Mouse (Mus musculus): Measurements from ENCODE around the gene Ier3. TPM values are rescaled to one million over a fixed set of nuclear protein-coding genes. Genes with fewer than 3 reads are reported as not detected.

The Ier3 gene
- polyA plus RNA-seq, 1 experiment from 2014 or later: 7.3 TPM

DNA sequence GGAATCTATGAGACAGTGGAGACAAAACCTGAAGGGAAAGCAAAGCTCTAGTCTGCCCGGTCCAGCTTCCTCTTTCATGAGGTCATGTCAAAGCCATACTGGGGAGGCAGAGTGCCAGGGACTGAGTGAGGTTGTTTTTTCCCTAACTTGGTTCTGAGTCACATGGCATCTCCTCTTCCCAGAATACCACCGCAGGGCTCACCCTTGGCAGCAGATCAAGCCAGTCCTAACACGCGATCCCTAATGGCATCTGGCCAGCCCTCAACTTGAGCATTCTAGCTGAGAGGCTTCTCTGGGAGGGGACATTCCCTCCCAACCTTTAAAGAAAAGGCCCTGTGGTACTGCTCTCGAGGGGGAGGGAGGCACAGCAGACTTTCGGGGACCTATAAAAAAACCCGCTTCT is 8.2 kb upstream of the Ier3 start:
- ATAC-seq (replicated peaks): peak; percentile 41
- no peak overlapping the region for H3K4me2 ChIP-seq (replicated peaks)
- no peaks in the 10 kb centered on the region for H3K36me3 ChIP-seq
- no peaks in the 10 kb centered on the region for H3K27me3 ChIP-seq
- H3K9ac ChIP-seq (replicated peaks): no peak overlapping the region
- no peak overlapping the region; the same call in none of the 2 replicates for H3K27ac ChIP-seq (replicated peaks)
- WGBS: 39% methylated on average over 7 of the region's 7 CpGs
- H3K4me1 ChIP-seq: peaks cover 8% of the 10 kb centered on the region; the same call in 1 of the 2 replicates
- H3K9me3 ChIP-seq: no peaks in the 10 kb centered on the region
- no peak overlapping the region for H3K4me3 ChIP-seq

- H3K36me3 ChIP-seq: no peaks in the 10 kb centered on the region
- H3K4me3 ChIP-seq: no peak overlapping the region
- H3K9me3 ChIP-seq: no peaks in the 10 kb centered on the region
- ATAC-seq (replicated peaks): no peak
- H3K9ac ChIP-seq (replicated peaks): no peak overlapping the region
- H3K4me1 ChIP-seq: peaks cover 8% of the 10 kb centered on the region; the same call in 1 of the 2 replicates
- H3K27me3 ChIP-seq: no peaks in the 10 kb centered on the region
- no peak overlapping the region for H3K4me2 ChIP-seq (replicated peaks)
- 78% methylated on average over 7 of the region's 7 CpGs for WGBS
- no peak overlapping the region; the same call in 1 of the 2 replicates for H3K27ac ChIP-seq (replicated peaks)
These were observed 7.8 kb upstream of the Ier3 start for GRCm38 (mm10) chr17:35813653-35814052.

- no peak overlapping the region for H3K27ac ChIP-seq (replicated peaks)
- H3K4me1 ChIP-seq: peaks cover 8% of the 10 kb centered on the region; the same call in 1 of the 2 replicates
- H3K9me3 ChIP-seq: no peaks in the 10 kb centered on the region
- no peak overlapping the region for H3K4me3 ChIP-seq
- H3K27me3 ChIP-seq: no peaks in the 10 kb centered on the region
- H3K9ac ChIP-seq (replicated peaks): no peak overlapping the region
- WGBS: 76% methylated on average over 6 of the region's 6 CpGs
- no peaks in the 10 kb centered on the region for H3K36me3 ChIP-seq
- H3K4me2 ChIP-seq (replicated peaks): no peak overlapping the region
- ATAC-seq (replicated peaks): no peak
These were observed 6.8 kb upstream of the Ier3 start for GRCm38 (mm10) chr17:35814678-35815077.

- H3K36me3 ChIP-seq: no peaks in the 10 kb centered on the region
- no peak overlapping the region for H3K4me3 ChIP-seq
- H3K27ac ChIP-seq (replicated peaks): no peak overlapping the region
- no peak for ATAC-seq (replicated peaks)
- WGBS: 75% methylated on average over 7 of the region's 7 CpGs
- no peak overlapping the region for H3K4me2 ChIP-seq (replicated peaks)
- H3K9ac ChIP-seq (replicated peaks): no peak overlapping the region
- H3K27me3 ChIP-seq: no peaks in the 10 kb centered on the region; the same call in 1 of the 2 replicates
- H3K4me1 ChIP-seq: peaks cover 8% of the 10 kb centered on the region
- H3K9me3 ChIP-seq: no peaks in the 10 kb centered on the region
These were observed 5.6 kb upstream of the Ier3 start for GRCm38 (mm10) chr17:35815836-35816235.

DNA sequence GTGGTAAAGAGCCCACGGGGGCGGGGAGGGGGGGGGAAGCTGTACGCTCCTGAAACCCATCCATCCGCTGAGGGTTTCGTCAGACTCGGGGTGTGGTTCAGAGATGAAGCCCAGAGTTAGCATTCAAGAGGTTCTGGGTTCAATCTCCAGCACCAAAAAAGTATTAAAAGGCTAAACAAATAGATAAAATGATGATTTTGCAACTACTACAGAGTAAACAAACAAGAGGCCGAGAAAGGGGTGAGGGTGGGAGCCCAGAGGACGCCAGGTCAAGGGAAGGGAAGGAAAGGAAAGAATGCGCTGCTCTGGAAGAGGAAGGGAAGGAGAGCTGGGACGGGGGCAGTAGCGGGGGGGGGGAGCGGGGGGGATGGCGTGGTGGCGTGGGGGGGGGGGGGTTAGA is 4.8 kb upstream of the Ier3 start:
- Histone ChIP-seq H3K27ac (replicated peaks) (no peak overlapping the region), H3K36me3 (no peaks in the 10 kb centered on the region), H3K4me3 (no peak overlapping the region), H3K27me3 (no peaks in the 10 kb centered on the region; the same call in 1 of the 2 replicates), H3K4me1 (peaks cover 16% of the 10 kb centered on the region), H3K9me3 (no peaks in the 10 kb centered on the region), H3K9ac (replicated peaks) (no peak overlapping the region), H3K4me2 (replicated peaks) (no peak overlapping the region)
- 46% methylated on average over 8 of the region's 14 CpGs for whole genome bisulfite sequencing
- ATAC-seq (replicated peaks): no peak

- Histone ChIP-seq H3K36me3 (no peaks in the 10 kb centered on the region), H3K4me1 (peaks cover 22% of the 10 kb centered on the region), H3K27ac (replicated peaks) (no peak overlapping the region), H3K4me2 (replicated peaks) (no peak overlapping the region), H3K4me3 (no peak overlapping the region), H3K27me3 (no peaks in the 10 kb centered on the region; the same call in 1 of the 2 replicates), H3K9me3 (no peaks in the 10 kb centered on the region), H3K9ac (replicated peaks) (no peak overlapping the region)
- WGBS: 59% methylated on average over 10 of the region's 10 CpGs
- no peak for ATAC-seq (replicated peaks)
These were observed 4.3 kb upstream of the Ier3 start for GRCm38 (mm10) chr17:35817226-35817625.

GRCm38 (mm10) chr17:35820111-35820510 is 1.4 kb upstream of the Ier3 start:
- ATAC-seq (replicated peaks): no peak
- H3K4me3 ChIP-seq: no peak overlapping the region
- WGBS: 86% methylated on average over 5 of the region's 5 CpGs

GRCm38 (mm10) chr17:35822564-35822963 is 1.1 kb downstream of the Ier3 start:
- Histone ChIP-seq H3K9ac (replicated peaks) (peak overlapping the region; percentile 80), H3K4me2 (replicated peaks) (peak overlapping the region; percentile 86), H3K36me3 (peaks cover 17% of the 10 kb centered on the region), H3K27ac (replicated peaks) (peak overlapping the region; percentile 90), H3K9me3 (no peaks in the 10 kb centered on the region), H3K4me1 (peaks cover 33% of the 10 kb centered on the region), H3K4me3 (peak overlapping the region; percentile 86), H3K27me3 (no peaks in the 10 kb centered on the region; the same call in 1 of the 2 replicates)
- ATAC-seq (replicated peaks): peak; percentile 33; the same call in 1 of the 2 replicates
- WGBS: 3% methylated on average over 11 of the region's 11 CpGs

More at GRCm38 (mm10) chr17:35820111-35820510, 1.4 kb upstream of the Ier3 start:
- no peak overlapping the region for H3K4me2 ChIP-seq (replicated peaks)
- no peaks in the 10 kb centered on the region; the same call in 1 of the 2 replicates for H3K27me3 ChIP-seq
- H3K9ac ChIP-seq (replicated peaks): no peak overlapping the region
- H3K9me3 ChIP-seq: no peaks in the 10 kb centered on the region
- H3K36me3 ChIP-seq: no peaks in the 10 kb centered on the region
- H3K4me1 ChIP-seq: peaks cover 33% of the 10 kb centered on the region
- no peak overlapping the region for H3K27ac ChIP-seq (replicated peaks)

- peak within 1 kb of the TSS; percentile 86 for H3K4me3 ChIP-seq
- under 1% methylated on average over 44 of the region's 47 CpGs for WGBS
- H3K27me3 ChIP-seq: no peaks in the 10 kb centered on the region; the same call in 1 of the 2 replicates
- peak; percentile 92 for ATAC-seq (replicated peaks)
- H3K9me3 ChIP-seq: no peaks in the 10 kb centered on the region
- H3K4me2 ChIP-seq (replicated peaks): peak within 1 kb of the TSS; percentile 86
- H3K36me3 ChIP-seq: peaks cover 20% of the 10 kb centered on the region
- H3K27ac ChIP-seq (replicated peaks): peak within 1 kb of the TSS; percentile 90
- H3K9ac ChIP-seq (replicated peaks): peak within 1 kb of the TSS; percentile 80
- H3K4me1 ChIP-seq: peaks cover 33% of the 10 kb centered on the region
These were observed 1.8 kb downstream of the Ier3 start, which contains the start of gene Flot1 for GRCm38 (mm10) chr17:35822964-35823937. TSS of gene Flot1 (plus strand) at chr17:35823230.

- Histone ChIP-seq H3K9me3 (no peaks in the 10 kb centered on the region), H3K4me3 (peak overlapping the region; percentile 86), H3K27ac (replicated peaks) (no peak overlapping the region; the same call in 1 of the 2 replicates), H3K36me3 (peaks cover 25% of the 10 kb centered on the region), H3K4me1 (peaks cover 33% of the 10 kb centered on the region), H3K4me2 (replicated peaks) (peak overlapping the region; percentile 86; the same call in 1 of the 2 replicates), H3K27me3 (no peaks in the 10 kb centered on the region; the same call in 1 of the 2 replicates), H3K9ac (replicated peaks) (peak overlapping the region; percentile 80; the same call in 1 of the 2 replicates)
- ATAC-seq (replicated peaks): no peak
- 68% methylated on average over 7 of the region's 7 CpGs for WGBS
These were observed 2.9 kb downstream of the Ier3 start for GRCm38 (mm10) chr17:35824402-35824801.

DNA sequence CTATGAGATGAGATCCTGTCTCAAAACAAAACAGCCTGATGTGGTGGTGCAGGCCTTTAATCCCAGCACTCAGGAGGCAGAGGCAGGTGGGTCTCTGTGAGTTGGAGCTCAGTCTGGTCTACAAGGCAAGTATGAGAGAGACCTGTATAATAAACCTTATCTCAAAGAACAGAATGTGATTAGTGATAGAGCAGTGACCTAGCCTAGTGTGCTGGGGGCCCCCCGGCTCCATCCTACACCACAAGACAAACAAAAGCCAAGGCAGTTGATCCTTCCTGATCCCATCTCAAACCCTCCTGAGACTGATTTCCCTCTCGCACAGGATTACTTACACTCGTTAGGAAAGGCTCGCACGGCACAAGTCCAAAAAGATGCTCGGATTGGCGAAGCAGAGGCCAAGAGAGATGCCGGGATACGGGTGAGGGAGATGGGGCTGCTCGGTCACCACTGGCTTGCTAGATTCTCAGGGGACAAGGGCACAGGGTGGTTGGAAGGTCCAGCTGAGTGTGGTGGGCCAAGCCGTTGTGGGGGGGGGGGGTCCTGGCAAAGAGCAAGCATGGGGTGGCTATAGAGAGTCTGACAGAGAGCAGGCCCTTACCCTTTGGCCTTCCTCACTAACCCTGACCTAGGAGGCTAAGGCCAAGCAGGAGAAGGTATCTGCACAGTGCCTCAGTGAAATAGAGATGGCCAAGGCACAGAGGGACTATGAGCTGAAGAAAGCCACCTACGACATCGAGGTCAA is 3.8 kb downstream of the Ier3 start:
- H3K27ac ChIP-seq (replicated peaks): no peak overlapping the region
- ATAC-seq (replicated peaks): no peak
- H3K4me3 ChIP-seq: no peak overlapping the region
- 89% methylated on average over 13 of the region's 13 CpGs for WGBS
- no peak overlapping the region for H3K4me2 ChIP-seq (replicated peaks)
- H3K36me3 ChIP-seq: peaks cover 25% of the 10 kb centered on the region
- no peak overlapping the region for H3K9ac ChIP-seq (replicated peaks)
- H3K4me1 ChIP-seq: peaks cover 41% of the 10 kb centered on the region
- no peaks in the 10 kb centered on the region; the same call in 1 of the 2 replicates for H3K27me3 ChIP-seq
- H3K9me3 ChIP-seq: no peaks in the 10 kb centered on the region

All from forebrain, embryonic 15.5 days (tissue).